Mouse (Mus musculus) hindbrain, postnatal 0 days (tissue): ENCODE measurements at regions not wholly inside any gene's neighbourhood (a gene's known extent, or its start where the extent isn't known, plus 50 kb on each side); places are given as distances from the start of the nearest gene placed in this dataset.

Experiments
- ATAC-seq: fragments of 200-750 bp; cut with Nextera tagmentation; 2 replicates; pipeline ENCODE4 v1.8.0; 2017; ENCODE audit warnings: mild to moderate bottlenecking, moderate TSS enrichment, moderate library complexity
- DNase-seq: peaks from one replicate; pipeline ENCODE4 v3.0.0-alpha.2; 2015; ENCODE audit warnings: low spot score
- H3K27ac ChIP-seq: fragments of 300-500 bp; sonication (generic); 2 replicates; pipeline ENCODE4 v1.5.1; 2014; ENCODE audit warnings: mild to moderate bottlenecking
- H3K27me3 ChIP-seq: fragments of 300-500 bp; sonication (generic); 2 replicates; pipeline ENCODE4 v1.6.1; 2014; ENCODE audit warnings: low read length, mixed read lengths; ENCODE audit not compliant: insufficient read depth
- H3K36me3 ChIP-seq: fragments of 300-500 bp; sonication (generic); 2 replicates; pipeline ENCODE4 v1.6.1; 2014; ENCODE audit warnings: low read length, mixed read lengths; ENCODE audit not compliant: insufficient read depth
- H3K4me1 ChIP-seq: fragments of 300-500 bp; sonication (generic); 2 replicates; pipeline ENCODE4 v1.6.1; 2014; ENCODE audit warnings: antibody characterized with exemption, low read length, mixed read lengths; ENCODE audit not compliant: insufficient read depth
- H3K4me2 ChIP-seq: fragments of 300-500 bp; sonication (generic); 2 replicates; pipeline ENCODE4 v1.6.1; 2014; ENCODE audit warnings: low read depth, mild to moderate bottlenecking, low read length, moderate library complexity, mixed read lengths
- H3K4me3 ChIP-seq: fragments of 300-500 bp; sonication (generic); 2 replicates; pipeline ENCODE4 v1.5.1; 2014; ENCODE audit warnings: low read length
- H3K9ac ChIP-seq: fragments of 300-500 bp; sonication (generic); replicated peaks from 2 replicates; pipeline ENCODE4 v1.6.1; 2014; ENCODE audit warnings: mild to moderate bottlenecking, low read length, moderate library complexity, mixed read lengths
- H3K9me3 ChIP-seq: fragments of 300-500 bp; sonication (generic); 2 replicates; pipeline ENCODE4 v1.6.1; 2016; ENCODE audit warnings: low read length, mixed read lengths
- CTCF ChIP-seq: IDR thresholded peaks from 2 replicates; pipeline ENCODE4 v1.5.1; 2016; ENCODE audit warnings: antibody characterized with exemption, control low read depth, low read depth
- WGBS: fragments of 180-500 bp; shearing (Covaris S2); extraction: QIAGEN DNeasy Blood & Tissue Kit; methylation state at CpG from one replicate; pipeline ENCODE4 v1.1.7; 2014; 5-methylcytosine and 5-hydroxymethylcytosine counted together

DNA sequence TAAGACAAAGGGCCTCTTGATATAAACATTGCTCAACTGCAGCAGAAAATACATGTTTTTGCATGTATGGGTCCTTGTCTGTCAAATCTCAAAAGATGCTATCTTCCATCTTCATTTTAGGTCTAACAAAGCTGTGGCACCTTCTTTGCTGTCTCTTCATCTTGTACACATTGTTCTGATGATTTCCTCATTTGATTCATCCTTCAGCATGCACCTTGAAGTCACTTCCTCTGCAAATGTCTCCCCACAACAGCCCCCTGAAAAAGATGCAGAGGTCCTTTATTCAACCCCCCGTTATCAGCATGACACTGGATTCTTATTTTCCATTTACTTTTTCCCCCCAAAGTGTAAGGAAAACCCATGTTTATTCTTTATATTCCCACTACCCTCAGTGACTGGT is 290.5 kb upstream of the Kcnh8 start:
- Histone ChIP-seq H3K27me3 (no peaks in the 10 kb centered on the region), H3K4me1 (no peaks in the 10 kb centered on the region), H3K4me2 (no peak overlapping the region), H3K4me3 (no peak overlapping the region), H3K9me3 (no peaks in the 10 kb centered on the region), H3K36me3 (no peaks in the 10 kb centered on the region), H3K9ac (no peak overlapping the region), H3K27ac (no peak overlapping the region)
- no peak for ATAC-seq
- no peak for DNase-seq
- 98% methylated on average over 1 of the region's 1 CpGs for WGBS
- TF ChIP-seq CTCF: no peak

DNA sequence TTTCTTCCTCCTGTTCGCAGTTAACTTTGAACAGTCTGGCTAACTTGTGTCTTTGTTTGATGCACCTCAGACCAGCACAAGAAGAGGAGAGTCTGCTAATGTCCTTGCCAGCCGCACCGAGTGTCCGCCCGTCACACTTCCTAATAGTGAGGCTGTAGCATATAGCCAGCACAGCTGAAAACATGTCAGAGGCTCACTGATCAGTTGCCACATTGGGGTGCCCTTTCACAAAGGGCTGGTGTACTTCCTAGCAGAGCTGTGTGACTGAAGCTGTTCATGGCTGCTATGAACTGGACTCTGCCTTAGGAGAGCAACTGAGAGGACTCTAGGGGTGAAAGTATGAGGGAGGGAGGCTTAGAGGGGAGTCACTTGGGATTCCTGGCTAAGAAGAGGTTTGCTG is 293.7 kb upstream of the Kcnh8 start:
- 78% methylated on average over 5 of the region's 5 CpGs for WGBS
- TF ChIP-seq CTCF: no peak
- ATAC-seq (no peak), DNase-seq (no peak)
- no peak overlapping the region for H3K27ac ChIP-seq
- no peak overlapping the region for H3K4me3 ChIP-seq
- no peak overlapping the region for H3K9ac ChIP-seq
- no peaks in the 10 kb centered on the region for H3K36me3 ChIP-seq
- H3K4me1 ChIP-seq: no peaks in the 10 kb centered on the region
- no peak overlapping the region for H3K4me2 ChIP-seq
- H3K9me3 ChIP-seq: no peaks in the 10 kb centered on the region
- H3K27me3 ChIP-seq: no peaks in the 10 kb centered on the region

DNA sequence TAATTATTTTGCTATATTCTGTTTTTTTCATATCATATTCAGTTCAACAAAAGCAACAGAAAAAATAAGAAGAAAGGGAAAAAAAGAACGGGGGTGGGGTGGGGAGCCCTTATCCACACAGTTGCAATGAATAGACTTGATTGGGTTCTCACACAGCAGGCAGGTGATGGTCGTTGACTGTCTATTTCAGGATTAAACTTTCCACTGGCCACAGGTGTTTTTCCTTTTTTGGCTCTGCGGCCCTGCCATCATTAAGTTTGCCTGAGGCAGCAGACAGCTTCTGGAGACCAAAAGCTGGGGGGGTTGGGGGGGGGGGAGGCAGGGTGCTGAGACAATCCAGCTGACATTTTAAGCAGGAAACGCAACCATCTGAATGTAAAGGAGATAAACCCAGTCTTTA is 298.4 kb upstream of the Kcnh8 start:
- DNase-seq (no peak), ATAC-seq (no peak)
- no peak overlapping the region for H3K27ac ChIP-seq
- H3K36me3 ChIP-seq: no peaks in the 10 kb centered on the region
- no peaks in the 10 kb centered on the region for H3K9me3 ChIP-seq
- H3K4me3 ChIP-seq: no peak overlapping the region
- no peak overlapping the region for H3K4me2 ChIP-seq
- no peak overlapping the region for H3K9ac ChIP-seq
- no peaks in the 10 kb centered on the region for H3K4me1 ChIP-seq
- H3K27me3 ChIP-seq: no peaks in the 10 kb centered on the region
- TF ChIP-seq CTCF: no peak
- 85% methylated on average over 4 of the region's 4 CpGs for WGBS

DNA sequence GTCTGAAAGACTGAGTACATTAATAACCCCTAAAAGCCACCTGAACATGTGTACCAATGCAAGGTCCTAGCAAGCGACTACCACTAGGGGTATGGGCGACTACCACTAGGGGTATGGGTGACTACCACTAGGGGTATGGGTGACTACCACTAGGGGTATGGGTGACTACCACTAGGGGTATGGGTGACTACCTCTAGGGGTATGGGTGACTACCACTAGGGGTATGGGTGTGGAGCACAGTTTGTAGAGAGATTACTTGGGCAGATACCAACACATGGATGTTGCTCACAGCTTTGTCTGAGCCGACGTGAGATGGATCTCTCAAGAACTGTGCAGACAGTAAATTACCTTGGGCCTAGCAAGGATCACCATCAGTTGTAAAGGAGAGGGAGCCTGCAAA is 299.2 kb upstream of the Kcnh8 start:
- Histone ChIP-seq H3K4me1 (no peaks in the 10 kb centered on the region), H3K4me2 (no peak overlapping the region), H3K9ac (no peak overlapping the region), H3K4me3 (no peak overlapping the region), H3K9me3 (no peaks in the 10 kb centered on the region), H3K36me3 (no peaks in the 10 kb centered on the region), H3K27ac (no peak overlapping the region), H3K27me3 (no peaks in the 10 kb centered on the region)
- TF ChIP-seq CTCF: no peak
- no peak for ATAC-seq
- DNase-seq: no peak
- 88% methylated on average over 4 of the region's 4 CpGs for WGBS

DNA sequence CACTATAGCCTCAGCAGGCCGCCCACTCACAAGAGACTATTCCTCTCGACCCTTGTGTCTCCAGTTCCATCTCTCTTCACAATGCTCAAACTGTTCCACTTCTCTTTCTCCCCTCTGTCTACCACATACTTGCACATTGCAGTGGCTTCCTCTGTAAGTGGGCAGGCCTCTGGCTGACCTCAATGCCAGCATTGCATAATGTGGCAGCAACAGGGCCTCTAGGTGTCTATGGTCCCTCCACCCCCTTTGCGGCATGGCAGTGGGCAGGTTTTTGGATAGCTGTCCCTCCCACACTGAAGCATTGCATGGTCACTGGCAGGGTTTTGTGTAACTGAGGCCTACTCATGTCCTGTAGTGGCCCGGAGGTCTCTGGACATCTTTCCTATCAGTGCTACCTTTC is 302.7 kb upstream of the Kcnh8 start:
- Histone ChIP-seq H3K27me3 (no peaks in the 10 kb centered on the region), H3K4me1 (no peaks in the 10 kb centered on the region), H3K36me3 (no peaks in the 10 kb centered on the region), H3K4me2 (no peak overlapping the region), H3K4me3 (no peak overlapping the region), H3K9me3 (no peaks in the 10 kb centered on the region), H3K9ac (no peak overlapping the region), H3K27ac (no peak overlapping the region)
- no peak for ATAC-seq
- DNase-seq: no peak
- no peak for TF ChIP-seq CTCF
- 94% methylated on average over 4 of the region's 4 CpGs for WGBS

DNA sequence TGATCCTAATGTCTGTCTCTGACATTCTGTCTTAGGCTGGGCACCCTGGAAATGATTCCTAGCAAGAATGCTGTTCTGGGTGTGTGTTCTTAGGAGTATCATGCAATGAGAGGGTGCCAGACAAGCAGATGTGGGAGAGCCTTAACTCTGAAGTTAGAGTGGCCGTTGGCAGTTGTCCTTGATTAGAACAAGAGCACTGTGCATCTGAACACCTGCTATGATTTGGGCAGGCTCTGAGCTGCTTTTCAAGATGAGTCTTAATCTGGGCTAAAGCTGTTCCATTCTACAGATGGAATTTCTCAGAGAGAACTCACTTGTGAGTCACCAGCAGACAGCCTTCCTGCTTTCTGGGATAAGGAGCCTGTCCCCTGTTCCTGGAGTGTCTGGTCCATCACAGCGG is 317.1 kb upstream of the Kcnh8 start:
- Histone ChIP-seq H3K4me2 (no peak overlapping the region), H3K27ac (no peak overlapping the region), H3K9me3 (no peaks in the 10 kb centered on the region), H3K9ac (no peak overlapping the region), H3K4me3 (no peak overlapping the region), H3K36me3 (no peaks in the 10 kb centered on the region), H3K4me1 (no peaks in the 10 kb centered on the region), H3K27me3 (no peaks in the 10 kb centered on the region)
- no peak for ATAC-seq
- 85% methylated on average over 2 of the region's 2 CpGs for WGBS
- no peak for DNase-seq
- no peak for TF ChIP-seq CTCF

DNA sequence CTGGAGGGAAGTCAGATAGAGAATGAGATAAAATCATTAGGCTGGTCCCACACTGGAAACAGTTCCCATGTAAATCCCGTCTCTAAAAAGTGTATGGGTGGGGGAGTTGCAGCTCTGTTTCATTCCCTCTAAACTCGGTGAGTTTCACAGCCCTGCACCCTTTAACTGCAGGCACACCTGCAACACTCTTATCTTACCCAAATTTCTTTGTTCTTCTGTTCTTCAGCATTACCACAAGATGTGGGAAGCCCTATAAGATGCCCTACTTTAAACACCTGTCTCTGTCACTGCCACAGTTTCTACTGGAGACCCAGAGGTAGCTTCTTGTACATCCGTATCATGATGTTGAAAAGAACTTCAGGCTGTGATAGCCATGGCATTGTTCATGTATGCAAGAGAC is 320.2 kb upstream of the Kcnh8 start:
- no peak overlapping the region for H3K27ac ChIP-seq
- no peaks in the 10 kb centered on the region for H3K27me3 ChIP-seq
- TF ChIP-seq CTCF: no peak
- no peaks in the 10 kb centered on the region for H3K4me1 ChIP-seq
- no peak overlapping the region for H3K9ac ChIP-seq
- DNase-seq: no peak
- ATAC-seq: no peak
- H3K4me2 ChIP-seq: no peak overlapping the region
- no peak overlapping the region for H3K4me3 ChIP-seq
- 67% methylated on average over 3 of the region's 3 CpGs for WGBS
- no peaks in the 10 kb centered on the region for H3K36me3 ChIP-seq
- H3K9me3 ChIP-seq: no peaks in the 10 kb centered on the region
